In genomic region chr5:106067124-106067551, GRCm38 (mm10) we compare ENCODE assay signal across 18 mouse cellular contexts.
DNase-seq lines count a peak whose midpoint lies in the region; ATAC-seq lines count a peak whose summit lies in the region.
"Had no signal": no experiment of that assay in that cellular context is flagged by ENCODE, and none has a peak within 500 bp of the region (broad histone marks: within the 10 kb centered on the region; RNA-seq: fewer than 3 reads in every experiment).

No protein-coding gene starts in this region.

- H3K27me3 ChIP-seq in forebrain, embryonic 16.5 days (replicated peaks; ENCODE audit: control insufficient read depth, insufficient read depth, low read length) = no peaks in the 10 kb centered on the region
- H3K27me3 ChIP-seq in forebrain, embryonic 11.5 days (ENCODE audit: control insufficient read depth, insufficient read depth, low read length) = no peaks in the 10 kb centered on the region
- no peaks in the 10 kb centered on the region for H3K27me3 ChIP-seq in midbrain, embryonic 16.5 days (ENCODE audit: control insufficient read depth, insufficient read depth, low read depth, low read length)
- H3K27me3 ChIP-seq in midbrain, embryonic 10.5 days (ENCODE audit: low read depth, poor library complexity, severe bottlenecking) = no peaks in the 10 kb centered on the region
- H3K27me3 ChIP-seq: heart, embryonic 12.5 days had no signal

- H3K9ac ChIP-seq in forebrain, embryonic 16.5 days (replicated peaks; ENCODE audit: low read depth, low read length) = no peak overlapping the region
- no peak overlapping the region for H3K9ac ChIP-seq in forebrain, embryonic 11.5 days (ENCODE audit: low read length)
- no peak overlapping the region for H3K9ac ChIP-seq in midbrain, embryonic 16.5 days (ENCODE audit: low read depth, low read length)
- H3K9ac ChIP-seq: heart, embryonic 12.5 days had no signal

- no peak overlapping the region for H3K27ac ChIP-seq in forebrain, embryonic 16.5 days (ENCODE audit: low read length)
- H3K27ac ChIP-seq in forebrain, embryonic 11.5 days (ENCODE audit: low read depth, low read length) = no peak overlapping the region
- H3K27ac ChIP-seq in midbrain, embryonic 16.5 days (ENCODE audit: low read length) = no peak overlapping the region
- H3K27ac ChIP-seq in midbrain, embryonic 10.5 days (replicated peaks) = no peak overlapping the region
- H3K27ac ChIP-seq: embryonic facial prominence, embryonic 10.5 days had no signal

- H3K4me2 ChIP-seq in forebrain, embryonic 16.5 days (ENCODE audit: low read length) = no peak overlapping the region
- H3K4me2 ChIP-seq in forebrain, embryonic 11.5 days (ENCODE audit: low read depth, low read length, severe bottlenecking) = no peak overlapping the region
- H3K4me2 ChIP-seq in midbrain, embryonic 16.5 days (ENCODE audit: low read length) = no peak overlapping the region
- H3K4me2 ChIP-seq: heart, embryonic 12.5 days had no signal

- no peak overlapping the region for H3K4me3 ChIP-seq in forebrain, embryonic 16.5 days (replicated peaks; ENCODE audit: low read length)
- no peak overlapping the region for H3K4me3 ChIP-seq in forebrain, embryonic 11.5 days (ENCODE audit: low read depth, low read length)
- H3K4me3 ChIP-seq in midbrain, embryonic 16.5 days (ENCODE audit: low read depth, low read length) = no peak overlapping the region
- H3K4me3 ChIP-seq in midbrain, embryonic 10.5 days = no peak overlapping the region
- H3K4me3 ChIP-seq: embryonic facial prominence, embryonic 10.5 days; heart, embryonic 12.5 days had no signal

- no peak for DNase-seq in forebrain, embryonic 11.5 days (ENCODE audit: low spot score)
- no peak for DNase-seq in midbrain, embryonic 10.5 days (ENCODE audit: low spot score)
- DNase-seq in ZHBTc4 (ENCODE audit: low read depth, low spot score) = peak; percentile 63
- no peak for DNase-seq in embryo, embryonic 10.5 days (ENCODE audit: low spot score)
- DNase-seq: adrenal gland, postnatal 14 days; cerebellum, adult 18-20 months; cerebellum, adult 9-11 months; cerebellum, postnatal 36 days; gastrocnemius, postnatal 14 days had no signal

- peaks cover 5% of the 10 kb centered on the region; the same call in 1 of the 2 replicates for H3K9me3 ChIP-seq in forebrain, embryonic 16.5 days (ENCODE audit: control insufficient read depth, low read length)
- H3K9me3 ChIP-seq in forebrain, embryonic 11.5 days (ENCODE audit: control insufficient read depth, low read length) = no peaks in the 10 kb centered on the region
- peaks cover 2% of the 10 kb centered on the region; the same call in 1 of the 2 replicates for H3K9me3 ChIP-seq in midbrain, embryonic 16.5 days (replicated peaks; ENCODE audit: control insufficient read depth, low read length, poor library complexity, severe bottlenecking)
- H3K9me3 ChIP-seq in midbrain, embryonic 10.5 days (replicated peaks) = 0 out of 2 replicates have a peak, but pooled peaks cover 8% of the 10 kb centered on the region

- H3K36me3 ChIP-seq in forebrain, embryonic 16.5 days (ENCODE audit: control insufficient read depth, insufficient read depth) = no peaks in the 10 kb centered on the region
- H3K36me3 ChIP-seq in forebrain, embryonic 11.5 days (ENCODE audit: control insufficient read depth, insufficient read depth, low read length) = no peaks in the 10 kb centered on the region
- H3K36me3 ChIP-seq in midbrain, embryonic 16.5 days (ENCODE audit: control insufficient read depth, insufficient read depth, low read length) = no peaks in the 10 kb centered on the region
- H3K36me3 ChIP-seq in midbrain, embryonic 10.5 days = no peaks in the 10 kb centered on the region
- H3K36me3 ChIP-seq: embryonic facial prominence, embryonic 10.5 days; G1E; heart, embryonic 12.5 days had no signal

- H3K4me1 ChIP-seq in forebrain, embryonic 16.5 days (replicated peaks; ENCODE audit: control insufficient read depth, insufficient read depth, low read length) = peaks cover 4% of the 10 kb centered on the region; the same call in 1 of the 2 replicates
- no peaks in the 10 kb centered on the region for H3K4me1 ChIP-seq in forebrain, embryonic 11.5 days (replicated peaks; ENCODE audit: control insufficient read depth, insufficient read depth, low read length)
- H3K4me1 ChIP-seq in midbrain, embryonic 16.5 days (ENCODE audit: control insufficient read depth, insufficient read depth, low read length) = no peaks in the 10 kb centered on the region
- no peaks in the 10 kb centered on the region for H3K4me1 ChIP-seq in midbrain, embryonic 10.5 days
- H3K4me1 ChIP-seq: embryonic facial prominence, embryonic 10.5 days; heart, embryonic 12.5 days had no signal

- ATAC-seq in forebrain, embryonic 16.5 days = peak; percentile 75
- ATAC-seq in forebrain, embryonic 11.5 days (replicated peaks; ENCODE audit: low FRiP score) = no peak
- ATAC-seq in midbrain, embryonic 16.5 days = peak; percentile 48
- ATAC-seq: activated CD4-positive, CD25-positive, alpha-beta regulatory T cell, adult 4 months; hindbrain, embryonic 16.5 days; inflammation-experienced regulatory T-cells, adult 6 months; intestine, postnatal 0 days had no signal

- 22% methylated on average over 9 of the region's 9 CpGs for WGBS in forebrain, embryonic 16.5 days
- WGBS in forebrain, embryonic 11.5 days = 70% methylated on average over 9 of the region's 9 CpGs
- WGBS in midbrain, embryonic 16.5 days = 43% methylated on average over 9 of the region's 9 CpGs
- whole genome bisulfite sequencing in midbrain, embryonic 10.5 days = 91% methylated on average over 9 of the region's 9 CpGs
